Mouse (Mus musculus): ENCODE results near the gene Usp6nl. TPM values are rescaled to one million over a fixed set of nuclear protein-coding genes. Genes with fewer than 3 reads are reported as not detected.

Usp6nl gene
- polyA plus RNA-seq, 1 experiment from 2014 or later: 8.9 TPM

DNA sequence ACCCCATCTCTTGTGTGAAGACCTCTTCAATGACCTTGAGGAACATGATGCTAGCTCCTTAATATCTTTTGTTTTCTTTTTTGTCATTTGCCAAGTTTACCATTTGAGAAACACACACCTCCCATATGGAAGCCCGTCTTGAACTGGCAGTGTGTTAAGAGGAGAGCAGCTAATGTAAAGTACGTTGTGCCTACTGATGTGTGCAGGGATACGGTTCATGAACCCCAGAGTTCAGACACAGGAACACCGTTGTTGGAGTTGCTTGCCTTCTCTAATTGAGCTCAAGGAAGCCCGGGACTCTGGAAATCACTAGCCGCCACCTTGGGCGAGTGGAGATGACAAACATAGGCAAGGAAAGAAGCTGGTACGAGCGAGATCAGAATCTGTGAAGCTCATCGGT, 9.7 kb upstream of the Usp6nl start:
- H3K36me3 ChIP-seq: no peaks in the 10 kb centered on the region
- H3K9me3 ChIP-seq: no peaks in the 10 kb centered on the region
- no peak for DNase-seq (ENCODE audit: low spot score)
- no peaks in the 10 kb centered on the region for H3K4me1 ChIP-seq
- 85% methylated on average over 10 of the region's 10 CpGs for WGBS
- H3K27ac ChIP-seq: no peak overlapping the region
- H3K27me3 ChIP-seq (ENCODE audit: insufficient read depth, poor library complexity, severe bottlenecking): no peaks in the 10 kb centered on the region
- no peak overlapping the region for H3K4me3 ChIP-seq

DNA sequence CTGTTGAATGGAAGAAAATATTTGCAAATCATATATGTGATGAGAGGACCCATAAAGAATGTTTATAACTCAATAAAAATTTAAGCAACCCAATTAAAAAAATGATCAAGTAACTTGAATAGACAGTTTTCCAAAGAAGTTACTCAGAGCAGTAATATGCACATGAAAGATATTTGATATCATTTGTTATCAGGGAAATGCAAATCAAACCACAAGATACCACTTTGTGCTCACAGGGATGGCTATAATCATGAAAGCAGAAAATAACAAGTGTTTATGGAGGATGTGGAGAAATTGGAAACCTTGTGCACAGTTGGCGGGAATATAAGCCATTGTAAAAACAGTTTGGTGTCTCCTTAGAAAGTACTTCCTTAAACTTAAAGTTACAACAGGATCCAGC, 8.7 kb upstream of the Usp6nl start:
- Histone ChIP-seq H3K27ac (no peak overlapping the region), H3K36me3 (no peaks in the 10 kb centered on the region), H3K4me1 (no peaks in the 10 kb centered on the region), H3K4me3 (no peak overlapping the region), H3K27me3 (ENCODE audit: insufficient read depth, poor library complexity, severe bottlenecking) (no peaks in the 10 kb centered on the region), H3K9me3 (no peaks in the 10 kb centered on the region)
- 86% methylated on average over 1 of the region's 1 CpGs for whole genome bisulfite sequencing
- DNase-seq (ENCODE audit: low spot score): no peak

DNA sequence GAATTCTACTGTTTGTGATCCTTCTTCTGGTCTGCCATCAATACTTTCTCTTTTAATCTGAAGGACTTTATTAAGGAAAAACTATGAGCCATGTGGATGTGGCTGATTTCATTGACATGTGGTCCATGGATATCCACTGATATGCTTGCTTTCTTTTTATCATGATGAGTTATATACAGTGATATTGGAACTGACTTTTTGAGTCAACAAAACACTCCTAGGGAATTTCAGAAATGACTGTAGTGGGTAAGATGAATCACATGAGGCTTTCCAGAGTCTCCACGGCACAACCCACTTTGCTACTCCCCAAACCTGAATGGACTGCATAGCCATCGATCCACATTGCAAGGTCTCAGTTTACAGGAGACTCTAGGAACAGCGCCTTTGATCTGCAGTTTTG, 2.3 kb upstream of the Usp6nl start:
- 81% methylated on average over 3 of the region's 3 CpGs for WGBS
- Histone ChIP-seq H3K4me1 (peaks cover 17% of the 10 kb centered on the region), H3K9me3 (no peaks in the 10 kb centered on the region), H3K27me3 (ENCODE audit: insufficient read depth, poor library complexity, severe bottlenecking) (no peaks in the 10 kb centered on the region), H3K4me3 (no peak overlapping the region), H3K36me3 (no peaks in the 10 kb centered on the region), H3K27ac (no peak overlapping the region)
- no peak for DNase-seq (ENCODE audit: low spot score)

DNA sequence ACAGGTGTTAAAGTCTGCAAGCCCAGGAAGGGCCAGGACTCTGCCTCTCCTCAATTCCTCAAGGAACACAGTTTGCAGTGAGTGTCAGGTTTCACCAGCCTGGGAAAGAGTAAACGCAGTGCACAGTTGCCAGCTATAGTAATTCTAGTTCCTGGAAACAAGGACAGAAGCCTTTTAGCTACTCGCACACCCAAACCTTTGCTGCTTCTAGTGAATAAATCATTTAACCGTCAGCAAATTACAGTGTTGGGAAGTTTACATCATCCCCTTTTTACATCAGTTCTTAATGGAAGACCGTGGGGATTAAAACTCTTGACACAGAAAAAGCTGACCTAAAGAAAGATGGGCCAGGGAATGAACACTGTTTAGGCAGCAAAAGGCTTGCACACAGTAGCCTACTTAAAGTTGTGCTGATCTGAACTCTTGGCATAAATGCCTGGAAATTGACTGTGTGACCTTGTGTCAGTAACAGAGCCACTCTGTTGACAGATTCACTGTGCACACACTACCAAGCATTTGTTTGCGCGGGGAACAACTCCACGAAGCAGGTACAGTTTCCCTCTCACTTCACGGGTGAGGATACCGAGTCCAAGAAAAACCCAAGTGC, 595 bp upstream of the Usp6nl start:
- peaks cover 17% of the 10 kb centered on the region for H3K4me1 ChIP-seq
- no peak for DNase-seq (ENCODE audit: low spot score)
- peak overlapping the region; percentile 95 for H3K27ac ChIP-seq
- WGBS: 6% methylated on average over 9 of the region's 9 CpGs
- no peaks in the 10 kb centered on the region for H3K27me3 ChIP-seq (ENCODE audit: insufficient read depth, poor library complexity, severe bottlenecking)
- no peaks in the 10 kb centered on the region for H3K9me3 ChIP-seq
- H3K36me3 ChIP-seq: no peaks in the 10 kb centered on the region
- peak overlapping the region; percentile 82 for H3K4me3 ChIP-seq

DNA sequence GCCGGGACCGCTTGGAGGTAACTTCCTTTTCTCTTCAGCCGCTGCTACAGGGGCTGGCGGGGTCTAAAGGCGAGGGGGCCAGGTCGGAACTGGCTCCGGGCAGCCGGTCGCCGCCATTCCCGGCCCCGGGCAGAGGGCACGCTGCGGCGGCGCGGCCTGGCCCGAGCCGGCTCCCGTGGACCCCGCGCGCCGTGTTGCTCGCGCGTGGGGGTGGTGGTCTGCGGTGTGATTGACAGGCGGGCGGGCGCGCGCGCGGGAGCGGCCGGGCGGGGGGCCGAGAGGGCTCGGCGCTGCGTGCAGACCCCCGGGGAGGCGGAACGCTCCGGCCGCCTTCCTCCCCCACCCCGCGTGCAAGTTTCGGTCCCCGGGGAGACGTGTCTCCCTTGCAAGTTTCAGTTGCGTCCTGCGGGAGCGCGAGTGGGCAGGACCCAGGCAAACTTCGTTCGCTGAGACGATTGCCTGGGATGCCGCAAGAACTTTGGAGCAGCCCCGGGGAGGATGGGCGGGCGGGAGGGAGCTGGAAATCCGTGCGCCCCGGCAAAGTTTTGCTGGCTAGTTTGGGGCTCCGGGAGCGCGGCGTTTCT, 563 bp downstream of the Usp6nl start:
- WGBS: 1% methylated on average over 64 of the region's 70 CpGs
- DNase-seq (ENCODE audit: low spot score): peak; percentile 90
- peaks cover 17% of the 10 kb centered on the region for H3K4me1 ChIP-seq

DNA sequence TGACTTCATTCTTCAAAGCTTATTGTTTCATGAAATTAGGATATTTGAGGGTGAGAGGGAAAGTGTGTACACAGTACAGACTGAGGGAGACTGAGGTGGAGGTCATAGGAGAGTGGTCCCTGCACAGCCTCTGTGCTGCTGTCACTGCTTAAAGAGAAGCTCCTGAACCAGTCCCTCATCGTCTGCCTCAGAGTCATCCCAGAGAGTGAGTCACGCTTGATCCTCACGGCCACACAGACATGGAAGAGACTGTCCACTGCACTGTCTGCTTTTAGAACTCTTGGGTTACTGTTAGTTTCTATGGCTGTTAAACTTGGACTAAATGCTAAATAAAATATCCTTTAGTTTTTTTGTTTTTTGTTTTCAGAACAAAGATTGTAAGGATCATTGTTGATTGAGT, 3.2 kb downstream of the Usp6nl start:
- Histone ChIP-seq H3K9me3 (no peaks in the 10 kb centered on the region), H3K4me1 (peaks cover 20% of the 10 kb centered on the region), H3K27me3 (ENCODE audit: insufficient read depth, poor library complexity, severe bottlenecking) (no peaks in the 10 kb centered on the region), H3K27ac (no peak overlapping the region), H3K4me3 (no peak overlapping the region), H3K36me3 (no peaks in the 10 kb centered on the region)
- DNase-seq (ENCODE audit: low spot score): no peak
- 49% methylated on average over 3 of the region's 3 CpGs for WGBS

More for the DNA sequence above, 563 bp downstream of the Usp6nl start:
- Histone ChIP-seq H3K27ac (peak overlapping the region; percentile 95), H3K27me3 (ENCODE audit: insufficient read depth, poor library complexity, severe bottlenecking) (no peaks in the 10 kb centered on the region), H3K9me3 (no peaks in the 10 kb centered on the region), H3K4me3 (peak overlapping the region; percentile 82), H3K36me3 (no peaks in the 10 kb centered on the region)

DNA sequence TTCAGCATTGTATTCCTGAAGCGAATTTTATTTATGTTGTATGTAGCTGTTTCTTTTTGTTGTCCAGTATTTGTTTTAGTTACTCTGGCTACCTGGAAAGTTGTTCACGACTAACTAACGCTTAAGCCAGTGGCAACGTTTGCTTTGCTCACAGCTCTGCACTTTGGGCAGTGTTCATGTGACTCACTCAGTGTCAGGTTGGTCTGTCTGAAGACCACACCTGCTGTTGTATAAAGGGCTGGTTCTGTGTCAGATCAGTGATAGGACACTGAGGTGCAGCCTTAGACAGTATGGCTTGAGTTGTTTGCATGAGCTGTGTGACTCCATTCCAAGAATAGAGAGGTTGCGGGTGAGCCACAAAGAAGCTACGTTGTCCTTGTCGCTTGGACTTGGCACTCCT, 6.5 kb downstream of the Usp6nl start:
- no peak overlapping the region for H3K4me3 ChIP-seq
- H3K27me3 ChIP-seq (ENCODE audit: insufficient read depth, poor library complexity, severe bottlenecking): no peaks in the 10 kb centered on the region
- H3K36me3 ChIP-seq: no peaks in the 10 kb centered on the region
- no peaks in the 10 kb centered on the region for H3K9me3 ChIP-seq
- H3K4me1 ChIP-seq: peaks cover 27% of the 10 kb centered on the region; the same call in 1 of the 2 replicates
- DNase-seq (ENCODE audit: low spot score): no peak
- no peak overlapping the region for H3K27ac ChIP-seq
- WGBS: 87% methylated on average over 7 of the region's 7 CpGs

DNA sequence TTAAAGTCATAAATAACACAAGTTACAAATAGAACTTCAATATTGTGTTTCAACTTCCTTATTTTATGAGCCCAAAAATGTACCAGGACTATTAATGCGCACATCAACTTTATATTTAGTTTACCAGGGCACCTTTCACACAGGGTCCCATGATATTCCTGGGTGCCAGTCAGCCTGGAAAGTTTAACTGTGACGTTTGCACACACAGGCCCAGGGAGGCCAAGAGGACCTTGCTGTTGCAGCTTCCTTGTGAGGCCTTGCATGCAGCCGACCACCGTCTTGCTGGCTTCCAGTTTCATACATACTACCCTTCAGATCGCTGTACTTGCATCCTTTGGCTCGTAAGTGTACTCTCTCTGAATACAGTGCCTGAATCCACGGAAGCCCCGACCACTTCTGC, 8.3 kb downstream of the Usp6nl start:
- Histone ChIP-seq H3K9me3 (no peaks in the 10 kb centered on the region), H3K27ac (no peak overlapping the region), H3K4me3 (no peak overlapping the region), H3K36me3 (no peaks in the 10 kb centered on the region), H3K4me1 (peaks cover 32% of the 10 kb centered on the region; the same call in 1 of the 2 replicates), H3K27me3 (ENCODE audit: insufficient read depth, poor library complexity, severe bottlenecking) (no peaks in the 10 kb centered on the region)
- WGBS: 83% methylated on average over 8 of the region's 8 CpGs
- no peak for DNase-seq (ENCODE audit: low spot score)

DNA sequence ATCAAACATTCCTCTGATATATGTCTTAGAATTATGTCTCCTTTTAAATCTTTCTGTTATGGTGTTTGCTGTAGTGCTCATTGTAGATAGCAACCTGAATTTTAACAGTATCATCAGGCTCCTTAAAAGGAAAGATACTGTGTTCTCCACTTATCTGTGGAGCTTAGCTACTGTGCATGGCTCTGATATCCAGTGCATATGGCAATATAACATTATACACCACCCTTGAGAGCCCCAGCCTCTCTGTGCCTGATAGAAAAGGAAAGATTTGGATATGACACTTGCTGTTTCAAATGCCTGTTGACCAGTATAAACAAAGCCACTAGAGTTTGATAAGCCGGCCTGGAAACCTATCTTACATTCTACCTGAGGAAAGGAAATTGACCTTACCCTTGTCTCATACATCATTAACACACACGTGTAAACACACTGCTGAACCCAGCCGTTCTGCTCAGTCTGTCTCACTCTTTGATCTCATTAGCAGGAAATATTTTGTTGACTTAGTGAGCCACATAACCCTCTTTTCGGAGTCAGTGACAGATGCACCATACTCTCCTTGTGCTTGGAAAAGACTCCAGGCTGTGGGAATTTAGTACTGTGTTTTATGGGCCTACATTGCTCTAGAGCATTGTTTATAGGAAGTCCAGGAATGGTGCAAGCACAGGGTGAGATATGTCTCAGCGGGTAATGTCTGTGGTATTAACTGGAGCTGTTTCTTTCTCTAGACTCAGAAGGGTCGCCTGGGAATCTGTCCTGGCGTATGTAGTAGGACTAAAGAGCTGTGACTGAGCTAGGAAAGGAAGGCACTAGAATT, 9.1 kb downstream of the Usp6nl start:
- no peak overlapping the region for H3K27ac ChIP-seq
- DNase-seq (ENCODE audit: low spot score): no peak
- no peaks in the 10 kb centered on the region for H3K36me3 ChIP-seq
- no peaks in the 10 kb centered on the region for H3K9me3 ChIP-seq
- WGBS: 70% methylated on average over 7 of the region's 7 CpGs
- H3K4me3 ChIP-seq: no peak overlapping the region
- H3K4me1 ChIP-seq: peaks cover 32% of the 10 kb centered on the region; the same call in 1 of the 2 replicates
- no peaks in the 10 kb centered on the region for H3K27me3 ChIP-seq (ENCODE audit: insufficient read depth, poor library complexity, severe bottlenecking)

DNA sequence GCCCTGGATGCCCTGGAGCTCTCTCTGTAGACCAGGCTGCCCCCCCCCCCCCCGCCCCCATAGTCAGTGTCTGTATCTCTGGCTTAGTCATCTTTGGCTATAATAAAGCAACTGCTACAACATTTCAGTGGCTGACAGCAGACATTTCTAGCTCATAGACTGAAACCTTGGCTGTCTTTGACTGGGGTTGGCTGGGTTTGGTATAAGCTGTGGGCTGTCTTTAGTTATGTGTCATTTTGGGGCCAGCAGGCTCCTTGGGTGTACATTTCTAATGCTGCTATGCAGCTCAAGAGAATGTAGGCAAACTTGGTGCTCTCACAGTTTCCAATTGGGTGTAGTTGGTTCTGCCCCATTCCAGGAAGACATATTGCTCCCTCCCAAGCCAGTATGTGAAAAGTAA, 11.1 kb downstream of the Usp6nl start:
- no peaks in the 10 kb centered on the region for H3K36me3 ChIP-seq
- H3K27me3 ChIP-seq (ENCODE audit: insufficient read depth, poor library complexity, severe bottlenecking): no peaks in the 10 kb centered on the region
- DNase-seq (ENCODE audit: low spot score): no peak
- no peaks in the 10 kb centered on the region for H3K9me3 ChIP-seq
- H3K27ac ChIP-seq: no peak overlapping the region
- H3K4me3 ChIP-seq: no peak overlapping the region
- 78% methylated on average over 1 of the region's 1 CpGs for WGBS
- peaks cover 40% of the 10 kb centered on the region; the same call in 1 of the 2 replicates for H3K4me1 ChIP-seq

DNA sequence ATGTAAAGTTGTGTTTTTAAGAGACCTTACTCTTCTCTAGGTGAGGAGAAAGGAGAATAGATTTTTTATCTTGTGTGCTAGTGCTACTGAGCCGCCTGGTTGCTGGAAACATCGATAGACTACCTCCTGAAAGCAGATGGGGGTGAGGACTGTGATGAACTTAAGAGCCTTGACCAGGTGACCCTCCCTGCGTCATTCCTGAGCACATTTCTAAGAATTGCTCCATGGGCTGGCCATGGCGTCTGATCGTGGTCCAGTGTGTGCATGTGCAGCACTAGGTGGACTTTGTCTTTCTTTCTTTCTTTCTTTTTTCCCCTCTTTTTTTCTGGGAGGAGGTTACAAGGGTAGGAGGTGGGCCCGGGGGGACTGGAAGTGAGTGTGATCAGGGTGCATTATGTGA, 11.5 kb downstream of the Usp6nl start:
- Histone ChIP-seq H3K27me3 (ENCODE audit: insufficient read depth, poor library complexity, severe bottlenecking) (no peaks in the 10 kb centered on the region), H3K36me3 (no peaks in the 10 kb centered on the region), H3K4me1 (peaks cover 38% of the 10 kb centered on the region; the same call in 1 of the 2 replicates), H3K4me3 (no peak overlapping the region), H3K27ac (no peak overlapping the region), H3K9me3 (no peaks in the 10 kb centered on the region)
- 85% methylated on average over 6 of the region's 6 CpGs for WGBS
- no peak for DNase-seq (ENCODE audit: low spot score)

DNA sequence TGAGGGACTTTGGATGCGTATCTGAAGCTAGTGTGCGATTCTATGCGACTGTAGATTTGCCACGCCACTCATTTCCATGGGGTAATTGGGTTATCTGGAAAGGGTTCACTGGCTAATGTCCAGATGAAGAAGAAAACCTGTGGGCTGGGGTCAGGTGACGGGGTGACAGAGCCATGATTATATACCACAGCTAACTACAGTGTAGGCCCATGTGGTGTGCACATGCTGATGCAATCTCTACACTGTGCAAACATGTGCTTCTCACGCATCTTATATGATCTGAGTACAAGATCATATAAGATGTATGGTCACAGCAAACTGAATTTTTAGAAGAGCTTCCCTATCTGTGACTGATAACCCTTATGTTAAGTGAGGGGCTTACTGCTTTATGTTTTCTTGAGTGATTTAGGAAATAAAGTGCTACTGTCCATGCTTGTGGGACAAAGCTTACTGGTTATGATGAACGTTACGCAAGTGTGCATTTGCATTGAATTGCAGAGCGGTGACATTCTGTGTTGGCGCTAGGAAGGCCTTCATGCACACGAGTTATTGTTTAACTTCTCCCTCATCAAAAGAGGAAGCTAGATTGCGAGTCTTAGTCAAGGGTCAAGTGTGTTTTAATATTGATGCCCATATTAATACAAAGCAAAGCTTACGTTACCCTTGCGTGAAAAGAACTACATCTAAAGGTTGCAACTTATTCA, 12.7 kb downstream of the Usp6nl start:
- Histone ChIP-seq H3K36me3 (no peaks in the 10 kb centered on the region), H3K4me3 (no peak overlapping the region), H3K27ac (no peak overlapping the region), H3K9me3 (no peaks in the 10 kb centered on the region), H3K4me1 (peaks cover 38% of the 10 kb centered on the region), H3K27me3 (ENCODE audit: insufficient read depth, poor library complexity, severe bottlenecking) (no peaks in the 10 kb centered on the region)
- WGBS: 89% methylated on average over 14 of the region's 14 CpGs
- DNase-seq (ENCODE audit: low spot score): no peak

DNA sequence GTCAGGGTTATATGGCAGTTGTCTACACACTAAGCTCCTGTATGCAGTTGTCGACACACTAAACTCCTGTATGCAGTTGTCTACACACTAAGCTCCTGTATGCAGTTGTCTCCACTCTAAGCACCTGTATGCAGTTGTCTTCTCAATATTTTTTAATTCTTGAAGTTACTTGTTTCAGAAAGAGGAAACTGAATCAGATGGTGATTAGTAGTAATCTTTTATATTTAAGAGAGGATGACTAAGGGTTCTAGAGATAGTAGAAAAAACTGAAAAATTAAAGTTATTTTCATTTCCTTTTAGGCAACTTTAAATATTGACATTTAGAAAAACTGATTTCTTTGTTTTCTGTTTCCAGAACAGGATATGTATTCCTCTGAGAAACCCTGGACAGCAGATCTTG, 13.5 kb downstream of the Usp6nl start:
- H3K27me3 ChIP-seq (ENCODE audit: insufficient read depth, poor library complexity, severe bottlenecking): no peaks in the 10 kb centered on the region
- H3K36me3 ChIP-seq: no peaks in the 10 kb centered on the region
- H3K4me3 ChIP-seq: no peak overlapping the region
- WGBS: 90% methylated on average over 1 of the region's 1 CpGs
- H3K9me3 ChIP-seq: no peaks in the 10 kb centered on the region
- H3K4me1 ChIP-seq: peaks cover 43% of the 10 kb centered on the region
- no peak for DNase-seq (ENCODE audit: low spot score)
- no peak overlapping the region for H3K27ac ChIP-seq

Data from heart, embryonic 10.5 days (tissue).